Mouse (Mus musculus): ENCODE data around the gene Tecpr2. TPM values are rescaled to one million over a fixed set of nuclear protein-coding genes. Genes with fewer than 3 reads are reported as not detected.

Gene Tecpr2
- total RNA-seq, 4 experiments from 2014 or later, result 40.1 to 46.1 (median 44.4) TPM

DNA sequence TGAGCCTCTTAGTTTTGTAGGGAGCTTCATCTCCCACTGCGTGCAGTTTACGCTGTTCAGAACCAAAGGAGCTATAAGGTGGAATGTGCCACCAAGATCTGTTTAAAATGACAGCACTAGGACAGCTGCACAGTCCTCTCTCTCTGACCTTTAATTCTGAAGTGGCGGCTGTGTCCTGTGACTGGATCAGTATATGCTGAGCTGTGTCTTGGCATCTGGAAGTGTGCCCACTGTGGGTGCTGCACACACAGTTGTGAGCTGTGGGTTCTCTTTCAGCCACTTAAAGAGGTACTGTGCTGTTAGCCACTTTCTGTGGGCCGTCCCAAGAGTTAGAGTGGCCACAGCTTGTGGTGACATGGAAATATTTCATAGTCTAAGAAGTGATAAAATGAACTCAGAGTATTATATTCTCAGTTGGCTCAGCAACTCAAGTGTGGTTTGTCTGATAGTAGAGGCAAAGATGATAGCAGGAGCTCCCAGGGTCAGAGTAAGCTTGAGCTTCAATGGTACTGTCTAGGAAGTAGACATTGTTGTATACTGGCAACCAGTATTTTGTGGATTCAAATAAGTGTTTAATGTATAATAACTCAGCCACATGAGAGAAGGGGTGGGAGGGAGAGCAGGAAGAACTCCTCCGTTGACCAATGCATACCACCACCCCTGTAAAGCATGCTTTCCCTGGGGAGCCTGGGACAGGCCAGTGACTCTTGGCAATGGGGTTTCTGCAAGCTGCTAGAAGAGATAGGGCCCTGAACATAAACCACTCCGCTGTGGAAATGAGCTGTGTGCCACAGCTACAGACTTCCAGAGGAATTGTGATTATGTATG is 59.2 kb downstream of the Tecpr2 start:
- DNase-seq (ENCODE audit: low spot score in 2 of 2), result no peak

DNA sequence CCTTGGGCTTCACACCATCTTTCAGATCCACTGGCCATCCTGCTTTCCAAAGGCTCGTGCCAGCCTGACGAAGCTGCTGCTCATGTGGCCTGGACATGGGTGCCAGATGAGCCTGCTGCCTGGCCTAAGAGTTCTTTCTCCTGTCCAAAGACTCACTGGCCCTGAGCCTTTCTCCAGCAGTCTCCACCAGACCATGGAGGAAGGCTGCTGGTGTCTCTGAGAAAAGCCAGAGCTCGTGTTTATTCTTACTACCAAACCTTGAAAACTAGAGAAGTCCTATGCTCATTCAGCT is 59.8 kb downstream of the Tecpr2 start:
- DNase-seq (ENCODE audit: low spot score in 2 of 2), result no peak

DNA sequence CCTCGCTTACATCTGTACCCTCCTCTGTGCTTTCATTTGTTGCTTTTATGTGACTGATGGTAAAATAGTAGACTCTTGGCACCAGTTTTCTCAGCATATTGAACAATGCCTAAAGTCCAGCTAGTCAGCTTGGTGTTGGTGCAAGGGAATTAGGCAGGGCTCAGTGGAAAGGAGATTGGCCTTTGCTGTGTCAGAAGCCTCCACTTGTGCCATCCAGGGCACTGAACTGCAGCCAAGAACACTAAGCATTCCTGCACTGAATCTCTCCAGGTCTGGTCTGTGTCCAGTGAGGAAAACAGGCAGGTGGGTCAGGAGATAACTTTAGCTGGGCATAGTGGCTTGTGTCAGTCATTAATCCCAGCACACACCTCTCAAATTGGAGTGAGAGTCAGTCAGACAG is 60.3 kb downstream of the Tecpr2 start:
- DNase-seq (ENCODE audit: low spot score in 2 of 2), result no peak

DNA sequence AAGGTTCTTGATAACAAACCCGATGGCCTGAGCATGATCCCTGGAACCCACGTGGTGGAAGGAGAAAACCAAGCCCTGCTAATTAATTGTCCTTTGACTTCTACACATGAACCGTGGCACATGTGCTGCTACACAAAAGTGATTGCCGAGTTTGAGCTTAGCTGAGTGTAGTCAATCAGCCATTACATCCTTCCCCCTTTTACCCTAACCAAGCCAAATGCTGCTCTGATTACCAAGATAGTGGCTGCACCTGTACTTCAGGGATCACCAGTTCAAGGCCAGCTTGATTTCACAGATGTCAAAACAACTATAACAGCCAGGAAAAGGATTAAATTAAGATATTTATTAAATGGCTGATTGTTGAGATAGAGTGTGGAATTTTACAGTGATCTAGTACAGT is 61.1 kb downstream of the Tecpr2 start:
- DNase-seq (ENCODE audit: low spot score in 2 of 2), result no peak

DNA sequence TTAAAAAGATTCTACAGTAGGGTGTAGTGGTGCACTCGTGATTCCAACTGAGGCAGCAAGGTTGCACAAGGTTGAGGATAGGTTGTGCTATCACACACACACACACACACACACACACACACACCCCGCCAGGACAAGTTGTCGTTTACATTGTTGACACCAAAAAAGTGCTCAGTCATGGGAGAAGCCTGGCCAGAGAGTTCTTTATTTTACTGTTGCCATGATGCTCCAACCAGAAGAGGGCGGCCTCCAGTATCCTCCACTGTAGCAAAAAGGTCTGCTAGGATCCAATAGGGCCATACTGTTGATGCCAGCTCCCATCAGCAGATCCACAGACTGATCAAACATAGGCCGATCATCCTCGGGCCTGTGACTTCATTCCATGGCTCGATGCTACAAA is 62.2 kb downstream of the Tecpr2 start:
- DNase-seq (ENCODE audit: low spot score in 2 of 2), result no peak

DNA sequence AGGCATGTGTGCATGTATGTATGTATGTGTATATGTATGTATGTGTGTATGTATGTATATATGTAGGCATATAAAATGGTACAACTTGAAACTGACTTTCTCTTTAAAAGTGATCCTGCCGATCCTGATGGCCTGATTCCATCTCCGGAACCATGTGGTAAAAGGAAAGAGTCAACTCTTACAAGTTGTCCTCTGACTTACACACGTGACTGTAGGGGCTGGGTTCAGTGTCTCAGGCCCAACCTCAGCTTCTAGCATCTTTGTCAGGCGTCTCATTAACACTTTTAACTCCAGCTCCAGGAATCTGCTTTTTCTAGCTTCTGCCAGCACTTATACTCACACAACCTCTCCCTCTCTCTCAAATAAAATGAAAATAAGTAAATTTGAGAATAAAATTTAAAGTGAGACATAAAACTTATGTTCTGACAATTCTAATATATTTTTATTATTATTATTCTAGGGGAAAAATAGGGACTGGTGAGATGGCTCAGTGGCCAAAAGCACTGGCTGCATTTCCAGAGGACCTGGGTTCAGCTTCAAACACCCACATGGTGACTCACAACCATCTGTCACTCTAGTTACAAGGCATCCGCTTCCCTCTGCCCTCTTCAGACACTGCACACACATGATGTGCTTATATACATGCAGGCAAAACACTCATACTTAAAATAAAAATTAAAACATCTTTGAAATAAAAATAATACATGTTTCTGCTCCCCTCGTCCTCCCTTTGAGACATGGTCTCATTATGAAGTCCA is 63.7 kb downstream of the Tecpr2 start:
- no peak for DNase-seq (ENCODE audit: low spot score in 2 of 2)

DNA sequence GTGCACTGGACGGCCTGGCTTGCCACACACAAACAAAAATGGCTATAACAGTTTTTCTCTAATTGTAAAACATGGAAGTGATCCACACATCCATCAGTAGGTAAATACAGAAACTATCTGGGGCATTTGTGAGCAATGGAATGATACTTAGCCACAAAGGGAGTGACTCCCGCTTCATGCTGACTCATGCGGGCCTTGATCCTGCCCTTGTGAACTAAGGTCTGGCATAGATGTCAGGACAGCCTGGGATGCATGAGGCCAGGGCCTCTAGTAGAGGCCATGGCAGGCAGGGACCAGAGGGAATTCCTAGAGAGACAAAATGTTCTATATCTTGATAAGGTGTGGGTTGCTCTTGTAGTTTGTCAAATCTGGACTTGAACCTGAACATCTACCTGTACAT is 64.4 kb downstream of the Tecpr2 start:
- no peak for DNase-seq (ENCODE audit: low spot score in 2 of 2)

DNA sequence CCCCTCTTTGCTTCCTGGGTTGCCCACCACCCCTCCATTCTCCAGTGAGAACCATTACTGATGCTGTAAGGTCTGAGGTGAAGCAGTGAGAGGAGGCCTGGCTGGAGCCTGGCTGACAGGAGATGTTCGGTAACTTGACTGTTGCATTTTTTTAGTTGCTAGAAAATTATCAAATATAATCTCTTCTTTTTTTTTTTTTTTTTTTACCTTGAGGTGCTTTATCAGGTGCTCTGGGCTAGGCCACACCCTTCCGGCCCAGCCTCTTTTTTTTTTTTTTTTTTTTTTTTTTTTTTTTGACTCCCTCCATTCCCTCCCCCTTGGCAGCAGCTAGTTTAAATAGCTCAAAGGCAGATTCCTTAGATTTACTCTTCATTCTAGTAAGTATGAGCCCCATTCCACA is 64.8 kb downstream of the Tecpr2 start:
- no peak for DNase-seq (ENCODE audit: low spot score in 2 of 2)

DNA sequence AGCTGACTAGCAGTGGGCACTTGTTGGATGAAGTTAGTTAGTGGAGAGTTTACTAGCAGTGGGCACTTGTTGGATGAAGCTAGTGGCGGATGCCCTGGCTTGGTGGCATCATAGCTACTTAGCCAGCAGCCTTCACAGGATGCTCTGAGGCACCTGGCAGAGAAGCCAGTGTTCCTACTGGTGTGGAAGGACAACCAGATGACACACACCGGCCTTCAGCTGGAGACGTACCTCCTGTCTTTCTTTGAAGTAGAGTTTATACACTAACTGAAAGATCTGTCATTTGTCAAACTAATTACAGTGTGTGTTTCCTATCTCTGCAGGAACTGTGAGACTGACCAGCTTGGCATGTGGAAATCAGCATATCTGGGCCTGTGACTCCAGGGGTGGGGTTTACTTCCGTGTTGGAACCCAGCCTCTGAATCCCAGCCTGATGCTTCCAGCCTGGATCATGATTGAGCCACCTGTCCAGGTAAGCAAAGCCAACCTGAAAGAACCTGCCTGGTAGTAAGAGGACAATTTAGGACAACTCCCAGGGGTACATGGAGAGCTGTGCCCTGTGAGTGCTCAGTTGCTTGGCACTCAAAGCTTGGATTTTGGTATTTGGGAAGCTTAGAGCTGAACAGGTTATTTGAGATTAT is 65.4 kb downstream of the Tecpr2 start:
- DNase-seq (ENCODE audit: low spot score in 2 of 2), result no peak

DNA sequence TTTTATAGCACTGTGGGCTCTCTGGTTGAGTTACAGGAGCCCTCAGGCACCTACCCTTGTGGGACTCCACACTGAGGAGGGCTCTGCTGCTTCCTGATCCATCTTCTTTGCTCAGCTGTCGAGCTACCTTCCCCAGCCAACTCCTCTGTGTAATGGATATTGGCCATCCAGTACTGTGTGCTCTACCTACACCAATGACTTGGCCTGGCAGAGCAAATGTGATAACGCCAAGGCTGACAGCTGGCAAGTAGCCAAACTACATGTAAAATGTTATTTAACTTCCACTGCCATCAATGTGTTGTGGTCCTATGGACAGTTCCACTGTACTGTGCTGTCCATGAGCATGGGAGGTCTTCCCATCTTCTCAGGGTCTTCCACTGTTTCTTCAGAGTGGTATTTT is 72.9 kb downstream of the Tecpr2 start:
- DNase-seq (ENCODE audit: low spot score in 2 of 2), result no peak

DNA sequence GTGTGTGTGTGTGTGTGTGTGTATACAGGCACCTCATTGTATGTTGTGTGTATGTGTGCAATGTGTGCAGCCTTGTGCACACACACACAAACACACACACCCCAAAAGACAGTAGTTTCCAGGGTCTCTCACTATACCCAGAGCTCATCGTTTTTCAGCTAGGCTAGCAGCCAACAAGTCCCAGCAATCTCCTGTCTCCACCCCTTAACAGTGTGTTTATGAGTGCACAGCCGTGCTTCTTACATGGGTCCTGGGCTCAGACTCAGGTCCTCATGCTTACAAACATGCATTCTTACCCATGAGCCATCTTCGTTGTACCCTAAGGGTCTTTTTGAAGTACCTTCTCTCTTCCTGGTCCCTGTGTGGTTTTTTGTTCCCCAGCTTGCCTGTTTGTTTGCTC is 76.4 kb downstream of the Tecpr2 start:
- no peak for DNase-seq (ENCODE audit: low spot score in 2 of 2)

DNA sequence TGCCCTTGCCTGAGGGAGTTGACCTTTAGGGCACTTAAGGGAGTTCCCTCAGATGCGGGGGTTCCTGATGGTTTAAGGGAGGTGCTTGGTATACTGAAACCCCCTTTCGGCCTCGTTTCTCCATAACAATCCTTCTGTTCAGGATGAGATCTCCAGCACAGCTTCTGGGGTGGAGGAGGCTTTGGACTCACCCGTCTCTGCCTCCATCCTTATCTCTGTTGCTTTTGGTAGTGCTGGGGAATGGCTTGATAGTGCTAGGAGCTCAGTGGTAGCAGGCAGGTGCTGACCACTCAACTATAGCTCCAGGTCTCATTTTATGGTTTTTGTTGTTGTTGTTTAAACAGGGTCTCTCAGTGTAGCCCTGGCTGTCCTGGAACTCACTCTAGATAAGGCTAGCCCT is 77.0 kb downstream of the Tecpr2 start:
- DNase-seq (ENCODE audit: low spot score in 2 of 2), result no peak

DNA sequence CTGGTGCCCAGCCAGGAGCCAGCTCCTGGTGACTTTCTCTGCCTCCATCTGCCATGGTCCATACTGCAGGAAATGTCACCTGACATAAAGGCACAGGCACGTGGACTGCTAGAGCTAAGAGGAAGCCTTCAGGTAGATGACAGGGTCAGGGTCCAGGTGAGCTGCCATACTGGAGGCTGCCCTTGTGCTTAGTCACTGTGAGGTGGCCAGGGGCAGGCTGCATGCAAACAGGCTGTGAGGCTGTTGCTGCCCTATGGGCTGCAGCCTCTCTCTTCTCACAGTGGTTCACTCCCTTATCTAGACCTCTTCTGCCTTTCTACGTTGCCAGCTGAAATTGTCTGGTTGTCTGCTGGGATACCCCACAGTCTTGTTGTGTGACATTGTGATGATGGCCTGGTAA is 78.1 kb downstream of the Tecpr2 start:
- DNase-seq (ENCODE audit: low spot score in 2 of 2), result no peak

DNA sequence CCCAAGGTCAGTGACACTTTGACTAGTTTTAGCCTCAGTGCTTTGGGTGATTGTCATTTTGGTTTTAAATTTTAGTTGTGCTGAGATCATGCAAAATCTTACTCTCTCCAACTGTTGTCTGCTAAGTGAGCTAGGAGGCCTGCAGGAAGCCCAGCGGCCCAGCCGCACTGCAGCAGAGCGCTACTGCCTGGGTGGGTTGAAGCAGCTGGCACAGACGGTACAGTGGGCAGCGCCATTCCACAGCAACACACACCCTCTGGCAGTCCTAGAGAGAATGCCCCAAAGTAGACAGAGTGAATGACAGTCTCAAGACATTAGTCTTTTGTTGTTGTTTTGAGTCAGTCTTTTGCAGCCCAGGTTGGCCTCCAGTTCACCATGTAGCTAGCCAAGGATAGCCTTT is 81.3 kb downstream of the Tecpr2 start:
- no peak for DNase-seq (ENCODE audit: low spot score in 2 of 2)

DNA sequence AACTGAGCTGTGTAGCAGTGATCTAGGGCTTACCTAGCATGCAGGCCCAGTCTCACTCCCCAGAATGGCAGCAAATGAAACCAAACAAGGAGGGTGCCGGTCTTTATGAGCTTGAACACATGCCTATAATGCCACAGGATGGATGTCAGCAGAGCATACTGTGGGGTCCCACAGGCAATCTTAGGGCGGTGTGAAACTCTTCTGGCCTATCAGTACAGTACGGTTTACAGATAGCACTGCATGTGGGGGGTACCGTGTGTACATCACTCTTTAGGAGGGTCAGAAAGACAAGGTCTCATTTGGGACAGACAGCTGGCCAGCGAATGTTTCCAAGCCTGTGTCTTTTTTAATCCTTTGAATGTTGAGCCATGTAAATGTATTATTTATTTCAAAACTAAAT is 82.9 kb downstream of the Tecpr2 start:
- no peak for DNase-seq (ENCODE audit: low spot score in 2 of 2)

DNA sequence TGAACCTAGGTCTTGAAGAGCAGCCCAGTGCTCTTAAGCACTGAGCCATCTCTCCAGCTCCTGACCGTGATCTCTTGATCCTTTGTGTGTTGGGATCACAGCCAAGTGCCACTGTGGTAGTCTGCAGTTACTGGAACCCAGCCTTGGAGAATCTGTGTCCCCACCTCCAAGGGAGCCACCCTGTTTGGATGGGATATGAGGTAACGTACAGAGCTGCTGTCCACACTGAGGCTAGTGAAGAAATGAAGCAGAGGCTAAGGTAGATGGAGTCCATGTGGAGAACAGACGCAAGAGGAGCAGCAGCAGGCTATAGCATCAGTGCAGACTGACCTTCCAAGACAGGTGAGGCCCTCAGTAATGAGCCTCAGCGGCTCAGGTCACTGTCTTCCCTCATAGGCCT is 84.8 kb downstream of the Tecpr2 start:
- DNase-seq (ENCODE audit: low spot score in 2 of 2), result no peak

DNA sequence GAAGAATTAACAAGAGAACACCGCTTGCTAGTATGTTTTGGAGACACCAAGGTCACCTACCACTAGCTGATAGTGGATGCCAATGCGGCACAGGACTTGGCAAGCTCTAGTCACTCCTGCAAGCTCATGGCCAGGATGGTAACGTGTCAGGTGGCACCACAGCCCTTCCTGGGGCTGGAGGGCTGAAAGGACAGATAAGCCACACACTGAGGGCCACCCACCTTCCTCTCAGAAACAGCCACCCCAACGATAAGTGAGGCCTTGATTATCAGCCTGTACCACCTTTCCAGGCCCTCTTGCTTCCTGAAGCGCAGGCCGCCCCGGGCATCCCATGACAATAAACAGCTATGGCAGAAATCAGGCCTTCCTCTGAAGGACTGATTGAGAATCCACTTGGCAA is 85.2 kb downstream of the Tecpr2 start:
- no peak for DNase-seq (ENCODE audit: low spot score in 2 of 2)

DNA sequence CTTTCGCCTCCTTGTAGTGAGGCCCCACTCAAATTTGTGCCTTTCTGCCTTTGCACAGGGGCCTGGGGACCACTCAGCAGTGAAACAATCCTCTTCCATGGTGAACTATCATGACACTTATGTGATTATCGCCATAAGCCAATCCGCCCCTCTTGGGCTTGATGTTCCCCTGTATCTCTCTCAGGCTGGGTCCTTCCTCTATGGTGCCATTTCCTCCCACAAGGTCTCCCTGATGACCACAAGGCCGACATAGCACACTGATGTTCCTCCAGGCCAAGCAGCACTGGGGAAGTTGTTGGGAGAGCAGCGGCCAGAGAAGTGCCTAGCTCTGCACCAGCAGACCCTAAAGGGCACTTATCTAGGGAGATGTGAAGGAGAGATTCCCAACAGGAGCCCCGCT is 85.7 kb downstream of the Tecpr2 start:
- no peak for DNase-seq (ENCODE audit: low spot score in 2 of 2)

DNA sequence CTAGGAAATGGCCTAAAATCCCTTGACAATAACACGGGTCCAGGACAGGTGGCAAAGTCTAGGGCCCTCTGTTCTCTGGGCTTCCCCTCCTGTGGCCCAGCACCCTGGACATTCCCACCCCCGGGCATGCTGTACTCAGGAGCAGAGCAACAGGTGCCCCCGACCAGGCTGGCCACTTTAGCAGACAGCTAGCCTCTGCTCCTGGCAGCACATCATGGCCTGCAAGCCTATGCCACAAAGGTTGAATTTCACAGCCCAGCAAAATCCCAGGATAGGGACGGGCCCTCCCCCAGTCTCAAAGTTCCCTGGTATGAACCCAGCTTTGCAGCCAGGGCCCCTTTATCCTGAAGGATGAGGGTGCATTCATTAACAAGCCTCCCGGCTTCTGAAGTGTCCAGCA is 86.3 kb downstream of the Tecpr2 start:
- no peak for DNase-seq (ENCODE audit: low spot score in 2 of 2)

DNA sequence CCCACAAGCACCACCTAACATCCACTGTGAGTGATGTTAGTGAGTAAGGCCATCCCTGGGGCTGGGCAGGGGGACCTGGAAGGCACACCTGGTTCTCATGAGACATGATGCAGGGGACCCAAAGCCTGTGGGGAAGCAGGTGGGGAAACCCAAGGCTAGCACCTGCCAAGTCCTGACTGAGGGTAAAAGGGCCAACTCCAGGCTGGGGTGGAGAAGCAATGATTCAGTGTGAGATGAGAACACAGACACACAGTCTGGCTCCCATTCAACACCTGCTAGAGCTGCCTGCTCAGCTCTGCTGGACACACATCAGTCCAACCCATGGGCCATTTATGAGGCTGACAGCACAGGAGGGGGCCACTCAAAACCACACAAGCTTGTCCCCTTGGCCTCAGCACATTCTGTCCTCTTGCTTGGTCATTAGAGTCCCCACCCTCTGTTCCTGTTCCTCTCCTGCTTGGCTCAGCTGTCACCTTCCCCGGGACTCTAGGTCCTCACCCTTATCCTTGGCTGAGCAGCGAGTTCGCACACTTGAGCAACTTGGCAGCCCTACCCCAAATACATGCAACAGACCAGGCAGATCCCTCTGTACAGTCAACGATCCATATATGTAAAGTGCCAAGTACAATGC is 86.9 kb downstream of the Tecpr2 start:
- DNase-seq (ENCODE audit: low spot score in 2 of 2), result no peak

DNA sequence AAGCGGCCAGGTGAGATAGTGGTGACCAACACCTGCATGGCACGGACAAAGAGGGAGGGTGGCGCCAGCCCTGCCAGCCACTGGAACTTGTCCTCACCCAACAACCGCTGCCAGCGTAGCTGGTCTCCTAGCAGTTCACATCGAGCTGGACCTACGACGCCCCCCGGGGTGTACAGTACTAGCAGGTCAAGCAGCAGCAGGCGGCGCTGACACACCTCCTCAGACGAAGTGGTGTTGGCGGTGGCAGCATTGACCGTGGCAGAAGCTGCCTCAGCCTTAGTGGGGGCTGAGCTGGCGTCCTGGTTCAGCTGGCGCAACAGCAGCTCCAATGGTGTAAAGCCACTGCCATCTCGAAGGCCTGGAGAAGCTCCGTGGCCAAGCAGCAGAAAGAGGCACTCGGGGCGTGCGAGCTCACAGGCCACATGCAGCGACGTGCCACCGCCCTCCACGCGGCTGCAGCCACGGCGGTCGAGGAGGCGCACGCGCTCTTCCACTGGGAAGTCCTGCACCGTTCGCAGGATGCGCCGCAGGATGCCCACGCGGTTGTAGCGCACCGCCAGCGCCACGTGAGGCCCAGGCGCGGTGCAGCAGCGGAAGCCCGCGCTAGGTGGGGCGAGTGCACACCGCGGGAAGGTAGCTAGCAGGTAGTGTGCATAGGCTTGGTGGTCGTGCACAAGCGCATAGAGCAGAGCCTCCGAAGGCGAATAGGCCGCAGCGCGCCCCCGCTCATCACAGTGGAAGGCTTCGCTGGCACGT is 87.7 kb downstream of the Tecpr2 start:
- no peak for DNase-seq (ENCODE audit: low spot score in 2 of 2)

DNA sequence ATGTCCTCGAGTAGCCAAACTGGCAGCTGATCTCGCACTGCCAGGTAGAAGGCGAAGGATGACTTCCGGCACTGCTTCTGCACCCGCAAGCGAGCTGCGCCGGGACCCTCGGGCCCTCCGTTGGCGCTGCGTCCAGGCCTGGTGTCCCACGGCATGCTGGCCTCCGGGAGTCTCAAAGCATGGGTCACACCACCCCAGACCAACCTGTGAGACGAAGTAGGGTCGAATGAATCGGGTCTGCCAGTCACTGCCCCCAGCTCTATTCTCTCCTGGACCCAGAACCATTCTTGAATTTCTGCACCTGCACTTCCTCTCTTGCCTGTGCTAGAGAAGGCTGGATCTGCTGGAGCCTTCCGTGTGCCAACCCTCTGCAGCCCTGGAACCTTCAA is 88.3 kb downstream of the Tecpr2 start:
- no peak for DNase-seq (ENCODE audit: low spot score in 2 of 2)

All from layer of hippocampus, adult 8-10 months (tissue).